Mouse (Mus musculus) bone marrow, adult 2 months (tissue): ENCODE results near the gene Dek.

Experiments used
- CTCF ChIP-seq: fragments of 200-500 bp; IDR thresholded peaks from 2 replicates; pipeline ENCODE4 v1.5.1; 2011; ENCODE audit warnings: low read length, control low read depth; ENCODE audit not compliant: control insufficient read depth, insufficient read depth
- POLR2A ChIP-seq: fragments of 200-500 bp; IDR thresholded peaks from 2 replicates; pipeline ENCODE4 v1.6.1; 2011; ENCODE audit warnings: low read depth, mild to moderate bottlenecking, control low read depth, low read length, borderline replicate concordance; ENCODE audit not compliant: control insufficient read depth

DNA sequence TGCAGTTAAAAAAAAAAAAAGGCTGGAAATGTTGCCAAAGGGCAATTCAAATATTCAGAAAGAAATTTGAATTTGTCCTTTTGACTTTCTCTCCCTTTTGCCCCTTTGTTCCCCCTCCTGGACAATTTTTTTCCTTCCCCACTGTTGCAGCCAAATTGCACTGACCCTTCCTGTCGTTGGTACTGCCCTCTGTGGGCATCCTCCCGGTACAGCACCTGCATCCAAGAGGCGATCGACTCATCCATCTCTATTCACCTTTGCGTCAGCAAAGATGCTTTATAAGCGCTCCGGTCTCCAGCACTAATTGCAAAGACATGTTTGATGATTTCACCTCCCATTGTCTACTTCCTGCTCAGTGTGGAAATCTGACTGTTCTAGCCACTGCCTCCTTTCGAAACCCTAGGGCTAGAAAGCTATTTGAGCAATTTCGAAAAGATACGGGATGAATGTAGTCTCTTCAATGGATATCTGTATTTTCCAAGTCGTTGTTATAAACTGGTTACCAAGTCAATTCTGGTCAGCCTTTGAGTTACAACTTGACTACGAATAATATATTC, 15.4 kb upstream of the Dek start:
- TF ChIP-seq CTCF (peak; percentile 39; the same call in 1 of the 2 replicates), POLR2A (no peak)
